Mouse (Mus musculus) embryonic facial prominence, embryonic 10.5 days (tissue): ENCODE measurements around the gene B3gnt9. TPM values are rescaled to one million over a fixed set of nuclear protein-coding genes. Genes with fewer than 3 reads are reported as not detected.
"Not testable (repeated sequence)": the region's sequence is repeated elsewhere in the genome, so short reads cannot be mapped to it uniquely, and the experiment has no call there.

ENCODE experiments used
- DNase-seq: peaks from one replicate; pipeline ENCODE4 v3.0.0-alpha.2; 2017; ENCODE audit warnings: low spot score
- H3K27ac ChIP-seq: fragments of 300-500 bp; sonication (generic); replicated peaks from 2 replicates; pipeline ENCODE4 v1.5.1; 2016; ENCODE audit warnings: mild to moderate bottlenecking
- H3K27me3 ChIP-seq: fragments of 300-500 bp; sonication (generic); replicated peaks from 2 replicates; pipeline ENCODE4 v1.6.1; 2016; ENCODE audit warnings: low read depth, mild to moderate bottlenecking; ENCODE audit not compliant: poor library complexity, severe bottlenecking
- H3K36me3 ChIP-seq: fragments of 300-500 bp; sonication (generic); replicated peaks from 2 replicates; pipeline ENCODE4 v1.6.1; 2016; ENCODE audit warnings: mild to moderate bottlenecking, moderate library complexity
- H3K4me1 ChIP-seq: fragments of 300-500 bp; sonication (generic); 2 replicates; pipeline ENCODE4 v1.6.1; 2016
- H3K4me3 ChIP-seq: fragments of 300-500 bp; sonication (generic); 2 replicates; pipeline ENCODE4 v1.5.1; 2016; ENCODE audit warnings: mild to moderate bottlenecking, moderate library complexity
- H3K9me3 ChIP-seq: fragments of 300-500 bp; sonication (generic); 2 replicates; pipeline ENCODE4 v1.6.1; 2016; ENCODE audit warnings: mild to moderate bottlenecking
- WGBS: fragments of 180-500 bp; shearing (Covaris S2); methylation state at CpG from one replicate; pipeline ENCODE4 v1.1.7; 2016; 5-methylcytosine and 5-hydroxymethylcytosine counted together
- polyA plus RNA-seq: library from polyadenylated mRNA; unstranded; fragments of >200 nt; fragmentation: Nextera tagmentation; extraction: Ambion mirVana; gene quantifications from 2 replicates; pipeline ENCODE4 v1.2.1, GENCODE M21; 2016

B3gnt9 gene
- polyA plus RNA-seq, 1 experiment from 2014 or later, result 1.6 TPM

DNA sequence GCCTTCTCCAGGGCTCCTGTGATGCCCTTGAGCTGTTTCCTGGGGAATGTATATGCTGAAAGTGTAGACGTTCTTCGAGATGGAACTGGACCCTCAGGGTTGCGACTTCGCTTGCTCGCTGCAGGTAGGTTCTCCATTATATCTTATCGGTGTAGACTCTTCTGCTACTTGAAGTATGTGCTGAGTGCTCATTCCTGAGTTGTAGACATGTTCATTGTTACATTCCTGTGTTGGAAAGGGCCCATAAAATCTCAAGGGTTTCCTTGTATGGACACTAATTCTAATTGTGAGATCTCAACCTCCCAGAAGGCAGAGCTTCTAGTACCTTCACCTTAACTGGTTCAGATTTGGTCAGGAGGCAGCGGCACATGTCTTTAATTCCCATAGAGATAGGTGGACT lies 13.9 kb downstream of the B3gnt9 start:
- Histone ChIP-seq H3K9me3 (no peaks in the 10 kb centered on the region), H3K27me3 (no peaks in the 10 kb centered on the region), H3K4me1 (no peaks in the 10 kb centered on the region), H3K4me3 (no peak overlapping the region), H3K27ac (no peak overlapping the region), H3K36me3 (peaks cover 78% of the 10 kb centered on the region)
- 95% methylated on average over 7 of the region's 7 CpGs for WGBS
- no peak for DNase-seq

DNA sequence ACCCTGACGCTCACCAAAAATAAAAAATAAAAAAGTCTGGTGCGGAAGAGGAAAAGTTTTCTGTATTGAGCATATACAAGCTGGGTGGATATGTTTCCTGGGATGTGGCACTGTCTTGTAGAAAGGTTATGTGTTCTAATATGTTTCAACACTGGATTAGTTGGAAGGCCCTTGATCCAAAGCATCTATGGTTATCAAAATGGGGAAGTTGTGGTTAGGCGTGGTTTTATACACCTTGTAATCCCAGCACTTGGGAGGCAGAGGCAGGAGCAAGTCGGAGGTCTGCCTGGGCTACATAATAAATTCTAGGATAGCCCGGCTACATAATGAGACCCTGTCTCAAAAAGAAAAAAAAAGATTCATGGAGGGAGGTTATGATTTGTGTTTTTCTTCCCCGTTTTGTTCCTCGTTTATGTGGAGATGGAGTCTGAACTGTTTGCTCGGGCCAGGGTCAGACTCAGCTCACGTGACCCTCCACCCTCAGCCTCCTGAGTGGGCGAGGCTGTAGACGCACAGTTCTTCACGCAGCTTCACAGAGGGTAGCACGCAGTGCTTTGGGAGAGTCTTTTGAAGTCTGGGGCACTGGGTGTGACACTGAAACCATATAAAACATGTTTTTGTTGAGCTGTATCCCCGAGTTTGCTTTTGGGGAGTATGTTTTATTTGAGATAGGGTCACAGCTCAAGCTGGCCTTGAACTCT lies 17.4 kb downstream of the B3gnt9 start:
- no peak for DNase-seq
- WGBS, result 94% methylated on average over 14 of the region's 14 CpGs
- Histone ChIP-seq H3K27me3 (no peaks in the 10 kb centered on the region), H3K4me1 (no peaks in the 10 kb centered on the region), H3K4me3 (no peak overlapping the region), H3K9me3 (no peaks in the 10 kb centered on the region), H3K36me3 (peaks cover 85% of the 10 kb centered on the region), H3K27ac (no peak overlapping the region)

DNA sequence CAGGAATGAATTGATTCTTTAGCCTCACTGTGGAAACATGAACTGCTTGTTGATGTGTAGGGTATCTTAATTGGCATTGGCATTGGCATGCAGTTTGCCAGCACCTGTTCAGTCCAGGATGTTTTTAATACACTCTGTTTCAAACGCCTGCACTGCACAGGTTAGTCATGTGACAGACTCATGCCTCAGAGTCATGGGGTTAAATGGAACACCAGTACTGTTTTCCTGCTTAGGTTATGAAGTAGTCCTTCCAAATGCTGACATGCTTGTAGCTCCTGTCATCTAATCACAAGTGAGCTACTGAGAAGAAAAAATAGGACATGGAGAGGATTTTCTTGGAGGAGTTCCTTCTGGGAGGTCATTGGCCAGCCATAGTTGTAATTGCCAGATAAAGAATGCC lies 19.7 kb downstream of the B3gnt9 start:
- H3K27ac ChIP-seq, result no peak overlapping the region
- no peak for DNase-seq
- no peaks in the 10 kb centered on the region for H3K27me3 ChIP-seq
- no peaks in the 10 kb centered on the region for H3K4me1 ChIP-seq
- no peaks in the 10 kb centered on the region for H3K9me3 ChIP-seq
- H3K4me3 ChIP-seq, result no peak overlapping the region
- 79% methylated on average over 1 of the region's 1 CpGs for WGBS
- peaks cover 71% of the 10 kb centered on the region for H3K36me3 ChIP-seq

DNA sequence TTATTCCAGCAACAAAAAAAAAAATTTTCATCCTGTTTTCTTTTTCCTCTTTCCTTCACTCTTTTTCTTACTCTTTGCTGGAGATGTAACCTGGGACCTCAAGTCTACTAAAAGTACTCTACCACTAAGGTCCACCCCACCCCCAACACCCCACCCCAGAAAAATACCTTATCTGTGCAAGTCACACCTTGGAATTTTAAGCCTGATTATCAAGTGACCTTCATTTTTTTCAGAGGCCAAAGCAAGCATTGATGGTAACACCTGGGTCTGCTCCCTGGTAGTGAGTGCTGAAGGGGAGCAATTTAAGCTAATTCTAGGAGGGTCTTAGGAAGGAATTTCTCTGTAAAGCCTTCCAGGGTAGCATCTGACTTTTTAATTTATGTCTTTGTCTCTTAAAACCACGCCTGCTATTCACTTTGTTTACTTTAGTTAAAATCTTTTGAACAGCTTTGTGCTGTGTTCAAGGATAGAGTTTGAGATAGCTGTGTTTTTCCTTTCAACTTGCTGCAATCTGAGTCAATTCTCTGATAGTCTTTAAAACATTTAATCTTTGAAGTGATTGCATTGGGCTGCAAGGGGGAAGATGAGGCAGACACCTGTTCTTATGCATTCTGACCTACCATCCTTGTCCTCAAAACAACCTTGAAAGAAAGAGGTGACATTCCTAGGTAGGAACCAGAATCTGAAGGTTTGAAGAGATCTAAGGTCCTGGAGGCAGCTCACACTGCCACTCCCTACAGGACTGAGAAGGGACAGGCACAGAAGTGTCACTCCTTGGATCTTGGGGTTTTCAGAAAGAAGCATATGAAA lies 21.6 kb downstream of the B3gnt9 start:
- Histone ChIP-seq H3K27ac (no peak overlapping the region), H3K27me3 (no peaks in the 10 kb centered on the region), H3K9me3 (no peaks in the 10 kb centered on the region), H3K36me3 (peaks cover 53% of the 10 kb centered on the region), H3K4me1 (no peaks in the 10 kb centered on the region), H3K4me3 (no peak overlapping the region)
- no peak for DNase-seq
- 76% methylated on average over 1 of the region's 1 CpGs for WGBS

DNA sequence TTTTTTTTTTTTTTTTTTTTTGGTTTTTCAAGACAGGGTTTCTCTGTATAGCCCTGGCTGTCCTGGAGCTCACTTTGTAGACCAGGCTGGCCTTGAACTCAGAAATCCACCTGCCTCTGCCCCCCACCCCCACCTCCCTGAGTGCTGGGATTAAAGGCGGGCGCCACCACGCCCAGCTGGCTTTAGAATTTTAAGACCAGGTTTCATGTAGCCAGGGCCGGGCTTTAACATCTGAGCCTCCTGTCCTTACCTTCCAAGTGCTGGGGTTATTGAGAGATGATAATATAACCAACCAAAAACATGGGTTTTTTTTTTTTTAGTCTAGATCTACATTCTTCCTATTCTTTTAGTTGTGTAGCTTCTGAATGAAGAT lies 22.6 kb downstream of the B3gnt9 start:
- peaks cover 45% of the 10 kb centered on the region for H3K36me3 ChIP-seq
- H3K4me3 ChIP-seq, H3K9me3 ChIP-seq, DNase-seq, H3K27me3 ChIP-seq, H3K4me1 ChIP-seq, H3K27ac ChIP-seq: not testable (repeated sequence)
- WGBS, result 91% methylated on average over 4 of the region's 4 CpGs

DNA sequence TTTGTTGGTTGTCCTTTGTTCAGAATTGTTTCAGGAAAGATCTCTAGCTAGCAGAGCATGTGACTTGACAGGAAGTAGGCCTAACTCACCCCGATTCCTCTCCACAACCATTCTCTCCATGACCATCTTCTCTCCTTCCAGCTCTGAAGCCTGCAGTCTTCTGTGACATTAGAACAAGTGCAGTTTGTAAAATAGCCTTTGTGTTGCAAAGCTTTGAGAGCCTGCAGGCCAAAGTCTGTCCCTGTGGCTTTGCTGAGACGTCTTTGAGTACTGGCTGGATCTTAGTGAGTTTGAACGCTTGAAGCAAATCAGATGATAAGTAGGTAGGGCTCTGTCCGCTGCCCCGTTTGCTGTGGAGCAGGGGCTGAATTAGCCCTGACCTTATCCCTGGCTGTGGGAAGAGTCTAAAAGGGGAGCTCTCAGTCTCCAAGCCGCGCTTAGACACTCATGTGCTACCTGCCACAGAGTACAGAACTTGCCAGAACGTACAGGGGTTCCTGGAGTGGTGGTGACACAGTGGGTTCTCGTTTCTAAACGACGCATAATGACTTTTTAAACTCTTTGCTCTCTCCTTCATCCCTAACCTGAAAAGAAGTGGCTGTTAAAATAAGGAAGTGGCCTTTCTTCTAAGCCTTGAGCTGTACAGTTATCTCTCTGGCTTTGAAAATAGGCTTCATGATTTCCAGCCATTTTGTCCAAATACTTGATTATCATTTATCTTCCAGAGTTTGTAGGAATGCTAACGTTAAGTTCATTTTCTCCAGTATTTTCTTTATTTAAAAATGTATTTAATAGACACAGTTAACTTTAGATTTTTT lies 23.2 kb downstream of the B3gnt9 start:
- no peaks in the 10 kb centered on the region for H3K4me1 ChIP-seq
- DNase-seq, result no peak
- no peaks in the 10 kb centered on the region for H3K9me3 ChIP-seq
- 87% methylated on average over 12 of the region's 12 CpGs for WGBS
- peaks cover 43% of the 10 kb centered on the region for H3K36me3 ChIP-seq
- H3K4me3 ChIP-seq, result no peak overlapping the region
- no peaks in the 10 kb centered on the region for H3K27me3 ChIP-seq
- no peak overlapping the region for H3K27ac ChIP-seq

DNA sequence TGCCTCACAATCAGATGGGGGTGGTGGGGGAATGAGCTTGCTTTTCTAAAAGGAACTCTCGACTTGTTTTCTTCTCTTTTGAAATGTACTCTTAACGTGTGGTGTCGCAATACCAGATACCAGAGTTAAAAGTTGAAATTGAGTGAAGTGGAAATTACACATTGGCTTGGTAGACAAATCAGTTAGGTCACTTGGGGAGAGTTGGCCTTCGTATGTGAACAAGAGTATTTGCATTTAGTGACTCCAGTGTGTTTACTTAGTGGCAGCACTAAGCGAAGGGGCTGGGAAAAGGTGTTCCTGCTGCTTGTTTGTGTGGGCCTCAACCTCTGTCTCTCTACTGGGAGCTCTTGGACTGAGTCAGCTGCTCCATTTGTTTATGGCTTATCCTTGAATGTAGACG lies 29.0 kb downstream of the B3gnt9 start:
- peaks cover 22% of the 10 kb centered on the region for H3K4me1 ChIP-seq
- H3K9me3 ChIP-seq, result no peaks in the 10 kb centered on the region
- 35% methylated on average over 6 of the region's 6 CpGs for WGBS
- no peaks in the 10 kb centered on the region for H3K27me3 ChIP-seq
- DNase-seq, result no peak
- H3K27ac ChIP-seq, result no peak overlapping the region
- 0 out of 2 replicates have a peak, but pooled peaks cover under 1% of the 10 kb centered on the region for H3K36me3 ChIP-seq
- H3K4me3 ChIP-seq, result peak overlapping the region; percentile 94

DNA sequence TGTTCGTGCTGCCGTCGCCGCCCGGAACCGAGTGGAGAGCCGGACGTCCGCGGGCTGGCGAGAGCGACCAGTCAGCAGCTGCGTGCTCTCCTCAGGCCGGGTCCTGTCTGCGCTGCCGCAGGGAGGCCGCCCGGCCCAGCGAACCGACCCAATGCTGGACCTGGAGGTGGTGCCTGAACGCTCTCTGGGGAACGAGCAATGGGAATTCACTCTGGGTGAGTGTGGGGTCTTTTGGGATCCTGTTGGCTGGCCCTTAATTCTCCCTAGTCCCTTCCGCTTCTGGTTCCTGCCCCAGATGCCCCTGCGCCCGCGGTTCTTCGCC lies 29.7 kb downstream of the B3gnt9 start:
- no peaks in the 10 kb centered on the region for H3K9me3 ChIP-seq
- H3K4me1 ChIP-seq, result peaks cover 22% of the 10 kb centered on the region
- no peak for DNase-seq
- 0% methylated on average over 27 of the region's 27 CpGs for WGBS
- H3K4me3 ChIP-seq, result peak overlapping the region; percentile 94
- H3K27me3 ChIP-seq, result no peaks in the 10 kb centered on the region
- peak overlapping the region; percentile 88 for H3K27ac ChIP-seq
- no peaks in the 10 kb centered on the region for H3K36me3 ChIP-seq

DNA sequence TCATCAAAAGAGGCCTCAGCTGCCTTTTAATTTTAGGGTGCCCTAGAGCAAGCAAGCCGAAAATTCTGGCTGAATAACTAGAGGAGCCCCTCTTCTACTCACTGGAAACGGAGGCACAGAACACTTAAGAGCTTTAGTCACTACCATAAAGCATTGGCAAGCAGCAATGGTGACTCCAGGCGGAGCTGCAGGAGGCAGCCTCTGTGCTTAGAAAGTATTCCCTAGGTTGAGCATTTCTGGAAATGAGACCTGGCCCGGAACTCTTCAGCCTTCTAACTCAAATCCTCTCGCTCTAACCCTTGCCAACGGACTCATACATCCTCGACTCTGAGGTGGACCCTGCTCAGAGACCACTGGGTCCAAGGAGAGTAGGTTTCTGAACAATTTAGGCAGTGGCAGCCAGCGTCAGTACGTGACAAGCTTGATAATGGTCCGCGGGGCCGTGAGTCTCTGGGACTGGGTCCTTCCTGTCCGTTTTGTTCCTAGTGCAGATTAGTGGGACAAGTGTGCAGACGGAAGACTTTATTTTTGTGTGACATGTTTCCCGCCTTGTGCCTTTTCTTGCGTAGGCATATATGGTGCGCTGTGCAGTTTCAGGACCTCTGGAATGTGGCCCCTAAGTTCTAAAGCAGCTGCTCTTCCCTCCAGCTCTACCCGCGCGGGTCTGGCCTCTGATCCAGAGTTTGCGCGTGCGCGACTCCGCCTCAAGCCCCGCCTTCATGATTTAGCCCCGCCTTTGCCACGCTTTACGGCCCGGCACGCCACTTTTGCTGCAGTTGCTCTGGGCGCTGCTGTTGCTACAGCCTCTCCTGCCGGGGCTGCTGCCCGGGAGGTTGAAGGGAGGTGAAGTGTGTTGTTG lies 30.3 kb downstream of the B3gnt9 start, which contains the start of gene D230025D16Rik:
Gene D230025D16Rik (plus strand): TSS at position 733 of the 859 bp plus-strand sequence.
- H3K36me3 ChIP-seq, result no peaks in the 10 kb centered on the region
- no peaks in the 10 kb centered on the region for H3K9me3 ChIP-seq
- peak; percentile 98 for DNase-seq
- H3K27ac ChIP-seq, result peak within 1 kb of the TSS; percentile 88
- 4% methylated on average over 34 of the region's 34 CpGs for WGBS
- peaks cover 22% of the 10 kb centered on the region for H3K4me1 ChIP-seq
- peak within 1 kb of the TSS; percentile 94 for H3K4me3 ChIP-seq
- H3K27me3 ChIP-seq, result no peaks in the 10 kb centered on the region

DNA sequence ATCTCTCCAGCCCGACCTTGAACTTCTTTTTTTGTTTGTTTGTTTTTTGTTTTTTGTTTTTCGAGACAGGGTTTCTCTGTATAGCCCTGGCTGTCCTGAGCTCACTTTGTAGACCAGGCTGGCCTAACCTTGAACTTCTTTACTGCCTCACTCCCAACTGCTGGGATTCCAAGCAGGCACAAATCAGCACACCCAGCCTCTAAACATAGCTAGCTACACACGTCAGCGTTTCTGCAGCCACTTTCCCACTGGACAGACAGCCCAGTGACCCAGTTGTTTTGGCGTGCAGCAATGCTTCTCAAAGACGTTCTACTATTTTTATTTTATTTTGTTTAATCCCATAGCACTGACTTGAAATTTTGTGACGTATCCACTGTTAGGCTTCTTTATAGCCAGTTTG lies 31.1 kb downstream of the B3gnt9 start:
- WGBS, result 80% methylated on average over 7 of the region's 7 CpGs
- H3K9me3 ChIP-seq, result no peaks in the 10 kb centered on the region
- no peaks in the 10 kb centered on the region for H3K27me3 ChIP-seq

DNA sequence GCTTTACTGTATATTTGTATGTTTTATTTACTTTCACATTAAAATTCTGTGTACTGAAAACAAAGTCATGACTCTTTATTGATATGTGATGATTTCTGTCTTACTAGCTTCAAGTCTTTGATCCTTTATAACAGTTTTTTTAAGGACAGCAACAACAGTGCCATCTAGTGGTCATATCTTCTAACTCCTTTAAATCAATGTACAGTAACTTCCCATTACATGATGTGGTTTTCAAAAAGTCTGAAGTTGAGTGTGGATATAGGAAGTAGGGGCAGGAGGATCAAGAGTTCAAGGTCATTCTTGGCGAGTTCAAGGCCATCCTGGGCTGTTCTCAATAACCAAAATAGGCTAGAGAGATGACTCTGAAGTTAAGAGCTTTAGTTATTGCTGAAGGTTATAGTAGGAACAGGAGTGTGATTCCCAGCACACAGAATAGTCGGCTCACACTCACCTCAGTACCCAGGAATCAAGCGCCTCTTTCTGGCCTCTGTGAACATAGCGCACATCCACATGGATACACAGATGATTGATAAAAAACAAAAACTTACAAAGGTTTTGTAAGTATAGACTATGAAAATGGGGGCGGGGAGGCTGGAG lies 36.9 kb downstream of the B3gnt9 start:
- Histone ChIP-seq H3K36me3 (peaks cover 45% of the 10 kb centered on the region), H3K4me3 (no peak overlapping the region), H3K27me3 (no peaks in the 10 kb centered on the region), H3K9me3 (no peaks in the 10 kb centered on the region), H3K4me1 (no peaks in the 10 kb centered on the region), H3K27ac (no peak overlapping the region)
- WGBS, result 83% methylated on average over 5 of the region's 5 CpGs
- no peak for DNase-seq

More for the DNA sequence above, 31.1 kb downstream of the B3gnt9 start:
- Histone ChIP-seq H3K4me1 (peaks cover 22% of the 10 kb centered on the region), H3K36me3 (no peaks in the 10 kb centered on the region), H3K27ac (no peak overlapping the region), H3K4me3 (peak overlapping the region; percentile 94)
- DNase-seq, result no peak
